Mouse (Mus musculus): Measurements from ENCODE around the gene Hoxb13. TPM values are rescaled to one million over a fixed set of nuclear protein-coding genes. Genes with fewer than 3 reads are reported as not detected.

Gene Hoxb13
- not detected for polyA plus RNA-seq (2017; shearing (Covaris generic))

GRCm38 (mm10) chr11:96193521-96194400, at the start of gene Hoxb13:
Gene Hoxb13 (plus strand): TSS chr11:96194316.
- ATAC-seq: no peak

- no peak for ATAC-seq
These were observed 48.4 kb upstream of the Hoxb13 start for GRCm38 (mm10) chr11:96145622-96146270.

DNA sequence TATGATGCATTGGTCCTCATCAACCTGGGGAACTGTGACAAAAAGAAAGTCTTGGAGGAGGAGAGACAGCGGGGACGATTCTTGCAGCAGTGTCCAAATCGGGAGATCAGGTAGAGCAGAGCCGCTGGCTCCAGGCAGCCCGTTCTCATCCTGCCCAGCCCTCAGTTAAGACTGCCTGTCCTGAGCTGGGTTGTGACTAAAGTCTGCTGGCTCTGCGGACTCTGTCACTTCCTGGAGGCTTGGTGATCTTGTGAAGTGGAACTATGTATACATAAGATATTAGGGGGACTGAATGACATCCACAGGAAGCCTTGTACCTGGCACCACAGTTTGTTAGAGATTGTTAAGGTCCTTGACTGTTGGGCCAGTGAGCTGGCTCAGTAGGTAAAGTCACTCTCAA, 46.6 kb upstream of the Hoxb13 start:
- no peak for ATAC-seq

- no peak for ATAC-seq
These were observed 29.3 kb upstream of the Hoxb13 start for GRCm38 (mm10) chr11:96164769-96165168.

- ATAC-seq: no peak
These were observed 26.0 kb upstream of the Hoxb13 start for GRCm38 (mm10) chr11:96168125-96168524.

DNA sequence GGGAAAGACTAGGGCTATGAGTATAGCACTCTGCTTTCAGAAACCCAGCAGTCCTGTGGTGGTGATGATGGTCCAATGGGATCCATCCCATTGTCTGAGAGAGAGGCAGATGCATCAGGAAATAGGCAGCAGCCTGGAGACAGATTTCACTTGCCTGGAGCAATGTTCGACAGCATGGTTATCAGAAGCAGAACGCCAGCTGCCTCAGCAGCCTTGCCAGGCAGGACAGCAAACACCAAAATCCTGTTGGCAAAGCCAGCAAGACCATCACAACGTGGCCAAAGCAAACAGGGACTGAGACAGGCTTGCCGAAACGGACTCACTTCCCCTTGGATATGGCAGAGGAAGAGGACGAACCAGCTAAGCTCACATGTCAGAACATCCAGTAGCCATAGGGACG, 25.1 kb upstream of the Hoxb13 start:
- ATAC-seq: no peak

GRCm38 (mm10) chr11:96170711-96171379, 23.3 kb upstream of the Hoxb13 start:
- ATAC-seq: no peak

DNA sequence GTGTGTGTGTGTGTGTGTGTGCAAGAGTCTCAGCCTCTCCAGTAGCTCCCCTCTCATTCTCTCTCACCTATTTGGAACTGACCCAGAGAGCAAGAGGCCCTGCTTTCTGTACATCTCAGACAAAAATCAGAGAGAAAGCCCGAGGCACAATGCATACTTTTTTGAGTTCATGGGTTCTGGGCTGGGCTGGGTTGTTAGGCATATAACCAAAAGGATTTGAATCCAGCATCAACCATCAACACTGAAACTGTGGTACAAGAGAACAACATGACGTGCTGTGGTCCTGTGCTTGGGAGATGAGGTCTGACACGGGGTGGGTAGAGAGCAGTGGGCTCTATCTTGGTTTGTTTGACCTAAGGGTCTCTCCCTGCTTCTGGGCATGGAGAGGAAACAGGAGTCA, 22.5 kb upstream of the Hoxb13 start:
- ATAC-seq: no peak

- peak; percentile 54 for ATAC-seq
These were observed 21.4 kb upstream of the Hoxb13 start for GRCm38 (mm10) chr11:96172511-96173287.

GRCm38 (mm10) chr11:96173288-96173840, 20.8 kb upstream of the Hoxb13 start:
- ATAC-seq: no peak

- no peak for ATAC-seq
These were observed 19.2 kb upstream of the Hoxb13 start for GRCm38 (mm10) chr11:96174881-96175280.

GRCm38 (mm10) chr11:96175511-96175910, 18.6 kb upstream of the Hoxb13 start:
- no peak for ATAC-seq

GRCm38 (mm10) chr11:96175951-96176530, 18.1 kb upstream of the Hoxb13 start:
- no peak for ATAC-seq

DNA sequence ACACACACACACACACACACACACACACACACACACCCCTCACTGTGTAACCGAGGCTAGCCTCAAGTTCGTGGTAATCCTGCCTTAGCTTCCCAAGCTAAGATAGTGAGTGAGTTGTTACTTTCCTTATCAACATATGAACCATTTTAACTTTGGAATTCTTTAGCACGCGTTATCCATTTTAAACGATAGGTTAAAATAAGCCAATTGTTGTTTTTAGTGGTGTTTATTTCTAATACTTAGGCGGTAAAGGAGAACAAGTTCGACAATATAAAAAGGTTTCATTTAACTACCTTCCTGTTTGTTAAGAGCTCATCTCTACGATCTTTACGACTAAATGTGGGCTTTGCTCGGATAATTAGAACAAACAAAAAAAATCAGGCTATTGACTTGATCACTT, 17.3 kb upstream of the Hoxb13 start:
- no peak for ATAC-seq

- ATAC-seq: no peak
These were observed 16.5 kb upstream of the Hoxb13 start for GRCm38 (mm10) chr11:96177546-96178174.

DNA sequence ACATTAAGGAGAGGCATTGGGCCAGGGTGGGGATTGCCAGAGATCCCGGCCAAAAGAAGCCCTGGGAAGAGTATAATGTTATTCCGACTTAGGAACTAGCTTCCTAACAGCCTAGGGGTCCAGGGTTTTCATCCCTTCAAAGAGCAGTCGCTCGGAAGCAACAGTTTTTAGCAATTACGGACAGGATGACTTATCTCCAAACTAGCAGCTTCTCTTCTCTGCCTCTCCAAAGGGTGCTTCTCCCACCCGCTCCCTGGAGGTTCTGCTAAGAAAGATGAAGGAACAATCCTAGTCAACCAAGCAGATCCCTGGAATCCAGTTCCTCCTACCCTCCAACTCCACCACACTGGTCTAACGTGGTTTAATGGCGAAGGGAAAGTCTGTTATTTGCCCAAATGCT, 15.8 kb upstream of the Hoxb13 start:
- ATAC-seq: no peak

DNA sequence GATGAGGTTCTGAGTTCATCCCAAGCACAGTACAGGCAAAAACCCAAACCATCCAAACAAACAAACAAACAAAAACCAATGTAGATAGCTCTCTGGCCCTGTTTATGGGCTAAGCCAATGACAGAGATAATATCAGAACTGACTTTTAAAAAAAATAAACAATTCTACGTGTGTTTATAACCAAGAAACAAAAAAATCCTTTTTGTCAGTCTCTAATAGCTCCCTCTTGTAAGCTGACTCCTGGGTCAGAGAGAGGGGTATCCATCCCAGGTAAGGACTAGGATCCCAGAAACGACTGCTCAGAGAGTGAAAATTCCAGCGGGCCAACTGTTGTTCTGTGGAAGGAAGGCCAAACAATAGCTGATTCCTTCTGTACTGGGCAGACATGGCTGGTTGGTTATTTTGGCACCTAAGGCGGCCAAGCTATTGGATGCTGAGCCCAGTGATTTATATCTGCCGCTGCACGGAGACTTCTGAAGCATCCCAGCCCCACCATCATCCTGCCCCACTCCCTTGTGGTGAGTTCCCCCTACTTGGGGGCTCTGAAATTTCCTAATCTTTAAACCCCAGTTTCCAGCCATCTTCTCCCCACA, 15.1 kb upstream of the Hoxb13 start:
- ATAC-seq: no peak

- no peak for ATAC-seq
These were observed 13.1 kb upstream of the Hoxb13 start for GRCm38 (mm10) chr11:96181061-96181460.

- no peak for ATAC-seq
These were observed 9.9 kb upstream of the Hoxb13 start for GRCm38 (mm10) chr11:96184233-96184632.

DNA sequence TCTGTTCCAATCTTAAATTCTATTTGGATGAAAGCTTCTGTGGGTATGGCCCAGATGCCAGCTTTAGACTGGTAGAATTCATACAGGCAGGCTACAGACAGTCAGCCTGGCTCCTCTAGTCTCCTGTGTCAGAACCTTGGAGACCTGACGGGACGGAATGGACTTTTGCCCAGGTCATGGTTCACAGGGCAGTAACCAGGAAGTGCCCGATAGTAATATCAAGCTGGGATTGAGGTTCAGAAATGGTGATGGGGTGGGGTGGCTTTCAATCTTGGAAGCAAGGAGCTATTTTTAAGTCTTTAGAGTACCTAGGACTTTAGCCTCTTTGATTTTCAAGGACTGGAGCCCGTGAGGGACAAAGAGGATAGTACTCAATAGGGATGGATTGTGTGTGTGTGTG, 6.8 kb upstream of the Hoxb13 start:
- no peak for ATAC-seq
